Mouse (Mus musculus): ENCODE results near the gene S100a13. TPM values are rescaled to one million over a fixed set of nuclear protein-coding genes. Genes with fewer than 3 reads are reported as not detected.

S100a13 gene
- 84.4 and 88.6 TPM in 2 replicates for polyA plus RNA-seq (2015; fragmentation: Nextera tagmentation; extraction: Ambion mirVana)

DNA sequence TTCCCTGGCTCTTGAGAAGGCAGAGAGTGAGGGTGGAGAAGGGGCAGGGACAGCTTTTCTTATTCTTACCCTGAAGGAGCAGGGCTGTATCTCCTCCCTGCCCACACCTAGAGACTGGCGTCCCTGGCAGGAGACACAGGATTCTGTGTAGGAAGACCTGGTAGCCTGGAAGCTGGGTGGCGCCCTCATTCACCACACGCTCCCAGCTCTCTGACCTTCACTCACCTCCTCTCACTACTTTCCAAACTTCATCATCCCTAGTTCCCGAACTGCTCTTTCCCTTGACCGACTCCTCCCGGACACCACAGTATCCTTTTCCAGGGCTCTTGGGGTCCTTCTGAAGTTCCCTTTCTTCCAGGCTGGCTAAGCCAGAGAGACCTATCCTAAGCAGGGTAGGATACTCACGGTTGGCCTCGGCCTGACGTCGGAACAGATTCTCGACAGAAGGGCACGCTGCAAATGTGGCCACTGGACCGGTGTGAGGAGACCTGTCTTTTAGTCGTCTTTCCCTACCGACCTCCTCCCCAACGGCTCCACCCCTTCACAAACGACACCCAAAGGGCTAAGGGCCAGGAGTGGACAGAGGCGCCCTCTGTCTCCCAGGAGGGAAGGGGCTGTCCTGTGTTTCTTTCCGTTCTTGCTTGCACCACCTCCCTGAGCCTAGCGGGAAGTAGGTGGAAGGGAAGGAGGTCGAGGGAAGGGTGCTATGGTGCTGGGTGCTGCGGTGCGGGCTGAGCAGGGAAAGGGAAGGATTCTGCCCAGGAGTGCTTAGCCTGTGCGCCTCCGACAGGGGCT lies at the start of gene S100a13, which contains the start of gene S100a1:
TSS of gene S100a13 (plus strand) at position 640 of the 795 bp plus-strand sequence.
TSS of gene S100a1 (minus strand) at position 597 of the 795 bp plus-strand sequence.
- Histone ChIP-seq H3K4me2 (ENCODE audit: low read depth, low read length) (peak within 1 kb of the TSS; percentile 89), H3K4me1 (ENCODE audit: control insufficient read depth, insufficient read depth, low read length) (peaks cover 24% of the 10 kb centered on the region), H3K36me3 (ENCODE audit: control insufficient read depth, insufficient read depth) (peaks cover 6% of the 10 kb centered on the region), H3K27me3 (ENCODE audit: control insufficient read depth, insufficient read depth, low read length) (no peaks in the 10 kb centered on the region), H3K9me3 (replicated peaks; ENCODE audit: control insufficient read depth, low read length) (no peaks in the 10 kb centered on the region), H3K27ac (ENCODE audit: low read length) (peak within 1 kb of the TSS; percentile 87), H3K9ac (ENCODE audit: low read length) (peak within 1 kb of the TSS; percentile 73), H3K4me3 (ENCODE audit: low read length) (peak within 1 kb of the TSS; percentile 64)
- peak; percentile 74 for ATAC-seq (replicated peaks; ENCODE audit: extremely low read depth, insufficient read depth, low FRiP score)
- 3% methylated on average over 25 of the region's 25 CpGs for WGBS

GRCm38 (mm10) chr3:90464552-90465080 lies 49.6 kb upstream of the S100a13 start:
- no peak overlapping the region; the same call in 1 of the 2 replicates for H3K27ac ChIP-seq (ENCODE audit: low read length)
- no peaks in the 10 kb centered on the region for H3K36me3 ChIP-seq (ENCODE audit: control insufficient read depth, insufficient read depth)
- 0 out of 2 replicates have a peak, but pooled peaks cover 3% of the 10 kb centered on the region for H3K9me3 ChIP-seq (replicated peaks; ENCODE audit: control insufficient read depth, low read length)
- H3K9ac ChIP-seq (ENCODE audit: low read length) = peak overlapping the region; percentile 80
- 13% methylated on average over 37 of the region's 37 CpGs for WGBS
- 0 out of 2 replicates have a peak, but pooled peaks cover 3% of the 10 kb centered on the region for H3K4me1 ChIP-seq (ENCODE audit: control insufficient read depth, insufficient read depth, low read length)
- 0 out of 2 replicates have a peak, but pooled peaks have one; percentile 17 for ATAC-seq (replicated peaks; ENCODE audit: extremely low read depth, insufficient read depth, low FRiP score)
- H3K4me2 ChIP-seq (ENCODE audit: low read depth, low read length) = peak overlapping the region; percentile 68
- H3K4me3 ChIP-seq (ENCODE audit: low read length) = peak overlapping the region; percentile 63
- peaks cover 19% of the 10 kb centered on the region for H3K27me3 ChIP-seq (ENCODE audit: control insufficient read depth, insufficient read depth, low read length)

DNA sequence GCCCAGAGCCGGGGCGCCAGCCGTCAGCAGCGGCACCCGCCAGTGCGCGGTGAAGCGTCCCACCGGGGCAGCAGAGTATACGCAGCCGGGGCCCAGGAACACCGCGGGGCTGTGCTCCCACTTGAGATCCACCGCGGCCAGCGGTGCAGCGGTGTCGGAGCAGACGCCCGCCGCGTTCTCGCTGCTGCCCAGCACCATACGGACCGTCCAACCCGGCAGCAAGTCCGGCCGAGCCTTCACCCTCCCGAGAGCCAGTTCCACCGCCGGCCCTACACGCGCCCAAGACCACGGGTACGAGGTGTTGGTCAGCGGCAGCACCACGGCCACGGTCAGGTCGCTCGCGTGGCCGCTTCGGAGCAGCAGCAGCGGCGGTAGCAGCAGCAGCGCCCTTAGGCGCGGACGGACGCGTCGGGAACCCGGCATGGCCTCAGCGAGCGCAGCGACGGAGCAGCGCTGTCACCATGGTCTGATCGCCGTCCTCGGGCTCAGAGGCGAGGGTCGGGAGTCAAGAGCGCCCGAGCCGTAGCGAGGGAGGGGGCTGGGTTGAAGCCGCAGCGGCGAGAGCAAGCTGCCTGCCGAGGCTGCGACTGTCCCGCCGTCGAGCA lies 49.1 kb upstream of the S100a13 start:
- Histone ChIP-seq H3K27me3 (ENCODE audit: control insufficient read depth, insufficient read depth, low read length) (peaks cover 19% of the 10 kb centered on the region), H3K4me2 (ENCODE audit: low read depth, low read length) (peak overlapping the region; percentile 68), H3K9me3 (replicated peaks; ENCODE audit: control insufficient read depth, low read length) (0 out of 2 replicates have a peak, but pooled peaks cover 3% of the 10 kb centered on the region), H3K27ac (ENCODE audit: low read length) (peak overlapping the region; percentile 20; the same call in 1 of the 2 replicates), H3K4me1 (ENCODE audit: control insufficient read depth, insufficient read depth, low read length) (0 out of 2 replicates have a peak, but pooled peaks cover 3% of the 10 kb centered on the region), H3K9ac (ENCODE audit: low read length) (peak overlapping the region; percentile 80), H3K4me3 (ENCODE audit: low read length) (peak overlapping the region; percentile 63), H3K36me3 (ENCODE audit: control insufficient read depth, insufficient read depth) (no peaks in the 10 kb centered on the region)
- WGBS = 1% methylated on average over 75 of the region's 75 CpGs
- peak; percentile 24; the same call in 1 of the 2 replicates for ATAC-seq (replicated peaks; ENCODE audit: extremely low read depth, insufficient read depth, low FRiP score)

DNA sequence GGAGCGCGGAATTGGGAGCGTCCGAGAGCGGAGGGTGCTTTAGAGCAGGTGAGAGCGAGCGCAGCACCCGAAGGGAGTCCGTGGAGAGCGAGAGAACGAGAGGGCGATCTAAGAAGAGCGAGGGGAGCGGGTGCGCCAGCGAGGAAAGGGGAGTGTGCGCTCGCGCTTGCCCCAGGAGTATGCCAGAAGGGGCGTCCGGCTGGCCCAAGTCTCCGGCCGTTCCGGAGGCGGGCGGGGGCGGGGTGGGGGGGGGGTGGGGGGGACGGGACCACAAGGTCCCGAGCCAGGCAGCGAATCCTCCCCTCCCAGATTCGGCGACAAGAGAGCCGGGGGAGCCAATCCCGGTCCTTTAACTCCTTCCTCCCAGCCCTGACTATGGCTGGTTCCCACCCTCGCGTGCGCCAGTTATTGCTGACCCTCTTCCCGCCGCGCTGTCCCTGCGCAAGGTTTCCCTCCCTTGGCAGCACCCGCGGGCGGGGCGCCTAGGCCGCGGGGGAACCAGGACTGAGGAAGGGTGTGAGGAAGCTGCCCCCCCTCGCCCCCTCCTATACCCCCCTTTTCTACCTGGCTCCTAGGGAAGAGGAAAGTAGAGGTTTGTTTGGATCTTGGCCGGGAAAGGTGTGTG lies 48.4 kb upstream of the S100a13 start, which contains the start of gene Npr1:
TSS of gene Npr1 (minus strand) at position 181 of the 625 bp plus-strand sequence.
- under 1% methylated on average over 41 of the region's 49 CpGs for WGBS
- Histone ChIP-seq H3K4me3 (ENCODE audit: low read length) (peak within 1 kb of the TSS; percentile 63), H3K9me3 (replicated peaks; ENCODE audit: control insufficient read depth, low read length) (0 out of 2 replicates have a peak, but pooled peaks cover 3% of the 10 kb centered on the region), H3K9ac (ENCODE audit: low read length) (peak within 1 kb of the TSS; percentile 80), H3K27ac (ENCODE audit: low read length) (peak within 1 kb of the TSS; percentile 20; the same call in 1 of the 2 replicates), H3K4me2 (ENCODE audit: low read depth, low read length) (peak within 1 kb of the TSS; percentile 68), H3K36me3 (ENCODE audit: control insufficient read depth, insufficient read depth) (no peaks in the 10 kb centered on the region), H3K4me1 (ENCODE audit: control insufficient read depth, insufficient read depth, low read length) (0 out of 2 replicates have a peak, but pooled peaks cover 3% of the 10 kb centered on the region), H3K27me3 (ENCODE audit: control insufficient read depth, insufficient read depth, low read length) (peaks cover 19% of the 10 kb centered on the region)
- ATAC-seq (replicated peaks; ENCODE audit: extremely low read depth, insufficient read depth, low FRiP score) = peak; percentile 31

DNA sequence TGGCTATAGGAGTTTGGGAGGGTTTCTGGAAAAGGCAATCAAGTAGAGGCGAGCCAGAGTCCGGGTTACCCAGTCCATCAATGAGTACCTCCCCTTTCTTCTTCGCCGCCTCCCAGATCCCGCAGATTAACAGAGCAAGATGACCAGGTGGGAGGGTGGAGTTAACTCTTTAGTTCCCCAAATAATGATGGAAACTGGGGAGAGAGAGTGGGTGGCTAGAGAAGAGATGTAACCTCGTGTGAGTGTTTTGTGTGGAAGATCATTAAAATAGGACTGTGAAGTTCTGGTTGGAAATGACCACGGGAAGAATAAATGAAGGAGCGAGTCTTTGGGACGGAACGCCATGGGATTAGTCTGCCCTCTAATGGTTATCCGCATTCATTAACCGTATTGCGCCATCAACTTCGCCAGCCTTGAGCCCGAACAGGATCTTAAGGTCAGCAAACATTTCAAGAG lies 47.9 kb upstream of the S100a13 start:
- Histone ChIP-seq H3K27ac (ENCODE audit: low read length) (no peak overlapping the region), H3K4me1 (ENCODE audit: control insufficient read depth, insufficient read depth, low read length) (0 out of 2 replicates have a peak, but pooled peaks cover 3% of the 10 kb centered on the region), H3K4me2 (ENCODE audit: low read depth, low read length) (peak overlapping the region; percentile 68), H3K9ac (ENCODE audit: low read length) (peak overlapping the region; percentile 53; the same call in 1 of the 2 replicates), H3K4me3 (ENCODE audit: low read length) (peak overlapping the region; percentile 63), H3K9me3 (replicated peaks; ENCODE audit: control insufficient read depth, low read length) (0 out of 2 replicates have a peak, but pooled peaks cover 3% of the 10 kb centered on the region), H3K36me3 (ENCODE audit: control insufficient read depth, insufficient read depth) (no peaks in the 10 kb centered on the region), H3K27me3 (ENCODE audit: control insufficient read depth, insufficient read depth, low read length) (peaks cover 19% of the 10 kb centered on the region)
- WGBS = under 1% methylated on average over 15 of the region's 15 CpGs
- peak; percentile 29; the same call in 1 of the 2 replicates for ATAC-seq (replicated peaks; ENCODE audit: extremely low read depth, insufficient read depth, low FRiP score)

GRCm38 (mm10) chr3:90467618-90468300 lies 46.5 kb upstream of the S100a13 start:
- 86% methylated on average over 10 of the region's 10 CpGs for WGBS
- peaks cover 17% of the 10 kb centered on the region for H3K27me3 ChIP-seq (ENCODE audit: control insufficient read depth, insufficient read depth, low read length)
- H3K4me2 ChIP-seq (ENCODE audit: low read depth, low read length) = no peak overlapping the region
- no peak for ATAC-seq (replicated peaks; ENCODE audit: extremely low read depth, insufficient read depth, low FRiP score)
- H3K9me3 ChIP-seq (replicated peaks; ENCODE audit: control insufficient read depth, low read length) = 0 out of 2 replicates have a peak, but pooled peaks cover 3% of the 10 kb centered on the region
- H3K36me3 ChIP-seq (ENCODE audit: control insufficient read depth, insufficient read depth) = no peaks in the 10 kb centered on the region
- H3K4me3 ChIP-seq (ENCODE audit: low read length) = no peak overlapping the region
- H3K27ac ChIP-seq (ENCODE audit: low read length) = no peak overlapping the region
- no peak overlapping the region for H3K9ac ChIP-seq (ENCODE audit: low read length)
- 0 out of 2 replicates have a peak, but pooled peaks cover 3% of the 10 kb centered on the region for H3K4me1 ChIP-seq (ENCODE audit: control insufficient read depth, insufficient read depth, low read length)

DNA sequence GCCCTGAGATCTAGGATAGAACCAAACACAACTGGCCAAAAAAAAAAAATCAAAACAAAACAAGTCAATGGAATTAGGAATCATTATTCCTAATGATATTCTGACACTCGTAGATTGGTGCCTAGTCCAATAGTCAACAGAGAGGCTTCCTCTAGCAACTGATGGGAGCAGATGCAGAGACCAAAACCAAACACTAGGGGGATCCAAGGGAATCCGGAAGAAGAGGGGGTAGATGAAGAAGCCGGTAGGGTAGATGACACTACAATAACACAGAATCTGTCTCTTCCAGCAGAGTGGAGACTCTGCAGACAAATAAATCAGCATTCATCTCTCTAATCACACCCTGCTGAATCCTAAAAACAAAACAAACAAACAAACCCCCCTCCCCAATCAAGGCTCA lies 42.0 kb upstream of the S100a13 start:
- H3K4me2 ChIP-seq (ENCODE audit: low read depth, low read length) = no peak overlapping the region
- H3K4me3 ChIP-seq (ENCODE audit: low read length) = no peak overlapping the region
- H3K36me3 ChIP-seq (ENCODE audit: control insufficient read depth, insufficient read depth) = no peaks in the 10 kb centered on the region
- no peak overlapping the region for H3K9ac ChIP-seq (ENCODE audit: low read length)
- whole genome bisulfite sequencing = 25% methylated on average over 3 of the region's 3 CpGs
- H3K27ac ChIP-seq (ENCODE audit: low read length) = no peak overlapping the region
- H3K4me1 ChIP-seq (ENCODE audit: control insufficient read depth, insufficient read depth, low read length) = peaks cover 5% of the 10 kb centered on the region
- no peaks in the 10 kb centered on the region for H3K27me3 ChIP-seq (ENCODE audit: control insufficient read depth, insufficient read depth, low read length)
- H3K9me3 ChIP-seq (replicated peaks; ENCODE audit: control insufficient read depth, low read length) = 0 out of 2 replicates have a peak, but pooled peaks cover 3% of the 10 kb centered on the region
- no peak for ATAC-seq (replicated peaks; ENCODE audit: extremely low read depth, insufficient read depth, low FRiP score)

All from heart, embryonic 16.5 days (tissue).